In the genomic region with DNA sequence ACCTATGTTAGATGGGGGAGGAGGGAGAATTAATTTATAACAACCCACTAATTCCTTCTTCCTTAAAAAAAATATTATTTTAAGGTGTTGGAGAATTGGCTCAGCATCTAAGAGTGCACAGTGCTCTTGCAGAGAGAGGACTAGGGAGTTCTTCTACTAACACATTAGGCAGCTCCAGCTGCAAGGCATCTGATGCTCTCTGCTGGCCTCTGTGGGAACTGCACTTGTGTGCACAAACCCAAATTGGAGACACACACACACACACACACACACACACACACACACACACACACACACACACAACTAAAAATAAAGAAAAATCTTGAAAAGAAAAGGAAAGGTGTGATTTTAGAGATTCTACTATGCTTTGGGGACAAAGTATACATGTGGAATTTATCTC, we compare ENCODE assay signal across 12 mouse cellular contexts.
DNase-seq lines count a peak whose midpoint lies in the region; TF ChIP-seq lines count a peak whose summit lies in the region.
"Had no signal": no experiment of that assay in that cellular context is flagged by ENCODE, and none has a peak within 500 bp of the region (broad histone marks: within the 10 kb centered on the region; RNA-seq: fewer than 3 reads in every experiment).

No protein-coding gene starts in this region.

- H3K27me3 ChIP-seq in cerebellum, adult 2 months (ENCODE audit: control insufficient read depth, insufficient read depth, low read length), result no peaks in the 10 kb centered on the region; the same call in 1 of the 2 replicates
- no peaks in the 10 kb centered on the region for H3K27me3 ChIP-seq in testis, adult 2 months (ENCODE audit: control insufficient read depth, insufficient read depth, low read length)
- H3K27me3 ChIP-seq in forebrain, embryonic 10.5 days (ENCODE audit: poor library complexity, severe bottlenecking), result peaks cover 18% of the 10 kb centered on the region; the same call in 1 of the 2 replicates
- H3K27me3 ChIP-seq: stomach, embryonic 15.5 days had no signal

- H3K4me1 ChIP-seq in cerebellum, adult 2 months (ENCODE audit: control insufficient read depth, insufficient read depth, low read length), result no peaks in the 10 kb centered on the region
- H3K4me1 ChIP-seq in testis, adult 2 months (ENCODE audit: control insufficient read depth, insufficient read depth, low read length), result no peaks in the 10 kb centered on the region
- no peaks in the 10 kb centered on the region for H3K4me1 ChIP-seq in forebrain, embryonic 10.5 days
- H3K4me1 ChIP-seq: stomach, embryonic 15.5 days had no signal

- no peaks in the 10 kb centered on the region for H3K36me3 ChIP-seq in testis, adult 2 months (ENCODE audit: control insufficient read depth, insufficient read depth, low read length)
- no peaks in the 10 kb centered on the region for H3K36me3 ChIP-seq in forebrain, embryonic 10.5 days (replicated peaks)
- H3K36me3 ChIP-seq: stomach, embryonic 15.5 days had no signal

- DNase-seq in cerebellum, adult 2 months, result no peak
- DNase-seq in cerebellum, adult 18-20 months, result no peak
- no peak for DNase-seq in layer of hippocampus, adult 2 months (ENCODE audit: low spot score in 2 of 2)
- DNase-seq in layer of hippocampus, adult 9-10 months (ENCODE audit: low spot score), result no peak
- no peak for DNase-seq in testis, postnatal 10 days (ENCODE audit: low spot score)
- DNase-seq in natural killer cell, adult 2 months (ENCODE audit: low spot score in 2 of 2), result no peak
- DNase-seq in forebrain, embryonic 10.5 days (ENCODE audit: extremely low spot score, low spot score), result no peak
- DNase-seq: heart, postnatal 10 days; midbrain, embryonic 14.5 days had no signal

- no peak overlapping the region for H3K4me3 ChIP-seq in cerebellum, adult 2 months (replicated peaks; ENCODE audit: insufficient read depth, low read depth, low read length)
- no peak overlapping the region for H3K4me3 ChIP-seq in layer of hippocampus, adult 2 months
- no peak overlapping the region for H3K4me3 ChIP-seq in testis, adult 2 months (ENCODE audit: control insufficient read depth, low read depth, low read length)
- H3K4me3 ChIP-seq in forebrain, embryonic 10.5 days, result no peak overlapping the region
- H3K4me3 ChIP-seq: erythroblast, embryonic 14.5 days; stomach, embryonic 15.5 days had no signal

- TF ChIP-seq POLR2A in cerebellum, adult 2 months (IDR thresholded peaks at IDR 0.05; ENCODE audit: borderline replicate concordance, insufficient read depth, low read length), result no peak
- TF ChIP-seq POLR2A in testis, adult 2 months (IDR thresholded peaks at IDR 0.05; ENCODE audit: control insufficient read depth, low read depth, low read length), result no peak

- 0 out of 2 replicates have a peak, but pooled peaks have one; percentile 5 for TF ChIP-seq CTCF in cerebellum, adult 2 months (IDR thresholded peaks at IDR 0.05; ENCODE audit: borderline replicate concordance, insufficient read depth, low read depth, low read length)
- TF ChIP-seq CTCF in layer of hippocampus, adult 2 months (conservative IDR thresholded peaks at IDR 0.05), result peak; percentile 37
- peak; percentile 25; the same call in 1 of the 2 replicates for TF ChIP-seq CTCF in testis, adult 2 months (IDR thresholded peaks at IDR 0.05; ENCODE audit: control insufficient read depth, insufficient read depth, insufficient replicate concordance, low read depth, low read length)

- no peaks in the 10 kb centered on the region for H3K9me3 ChIP-seq in forebrain, embryonic 10.5 days
- H3K9me3 ChIP-seq: stomach, embryonic 15.5 days had no signal

- no peak overlapping the region for H3K27ac ChIP-seq in cerebellum, adult 2 months (ENCODE audit: insufficient read depth, low read length)
- no peak overlapping the region for H3K27ac ChIP-seq in layer of hippocampus, adult 2 months
- no peak overlapping the region for H3K27ac ChIP-seq in testis, adult 2 months (ENCODE audit: control insufficient read depth, insufficient read depth, low read depth, low read length)
- H3K27ac ChIP-seq in forebrain, embryonic 10.5 days, result no peak overlapping the region
- H3K27ac ChIP-seq: stomach, embryonic 15.5 days had no signal
